In the genomic region with DNA sequence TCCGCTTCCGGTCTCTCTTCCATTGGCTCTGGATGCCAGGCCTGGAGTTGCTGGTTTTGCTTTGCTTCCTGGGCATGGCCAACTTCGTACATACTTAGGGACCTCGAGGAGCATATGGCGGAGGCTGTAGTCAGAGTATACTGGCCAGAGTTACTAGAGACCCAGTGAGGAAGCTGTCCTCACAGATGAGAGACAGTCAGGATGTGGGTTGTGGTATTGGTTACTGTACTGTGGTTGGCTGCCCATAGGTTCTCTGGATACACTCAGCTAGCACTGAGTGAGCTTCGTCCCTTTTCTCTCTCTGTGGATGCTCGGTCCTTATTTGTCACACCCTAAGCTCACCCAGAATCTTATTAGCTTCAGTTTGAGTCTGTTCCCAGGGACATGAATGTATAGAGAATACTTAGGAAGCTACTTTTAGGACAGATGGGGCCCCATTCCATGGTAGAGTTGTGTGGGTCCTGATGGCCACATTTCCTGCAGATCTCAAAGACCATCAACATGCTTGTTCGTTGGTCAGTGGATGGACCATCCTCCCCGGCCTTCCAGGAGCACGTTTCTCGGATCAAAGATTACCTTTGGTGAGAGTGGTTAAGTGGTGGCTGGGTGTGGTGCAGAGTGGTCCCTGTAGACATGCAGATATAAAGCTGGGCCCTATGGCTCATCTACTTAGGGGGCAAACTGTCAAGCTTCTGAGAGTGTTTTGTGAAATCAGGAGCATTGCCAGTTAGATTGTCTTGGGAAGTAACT, we compare ENCODE assay signal across 27 mouse cellular contexts. TPM values are rescaled to one million over a fixed set of nuclear protein-coding genes. Genes with fewer than 3 reads are reported as not detected.
DNase-seq lines count a peak whose midpoint lies in the region; ATAC-seq lines count a peak whose summit lies in the region.
"Had no signal": no experiment of that assay in that cellular context is flagged by ENCODE, and none has a peak within 500 bp of the region (broad histone marks: within the 10 kb centered on the region; RNA-seq: fewer than 3 reads in every experiment).

No protein-coding gene starts in this region.

- DNase-seq in 416B (ENCODE audit: low read depth): peak; percentile 90
- peak; percentile 54 for DNase-seq in CD4-positive helper T cell, adult 2 months (ENCODE audit: low read depth, low spot score)
- DNase-seq in urinary bladder, postnatal 25 days (ENCODE audit: low spot score): no peak
- no peak for DNase-seq in left cerebral cortex, postnatal 25 days (ENCODE audit: low spot score in 2 of 2)
- DNase-seq in cerebellum, adult 9-11 months: no peak
- DNase-seq: adrenal gland, adult 2 months; cerebellum, adult 11-12 months; cerebellum, postnatal 25 days; embryo, embryonic 11 days; gastrocnemius, postnatal 10 days; heart, adult 18-20 months; heart, postnatal 14 days; kidney, adult 8-10 months; kidney, postnatal 14 days; layer of hippocampus, postnatal 36 days; liver, embryonic 13.5 days; lung, adult 2 months; lung, postnatal 14 days; right cerebral cortex, postnatal 4 days had no signal

- ATAC-seq in granulocyte monocyte progenitor cell, adult 5-6 weeks (replicated peaks; ENCODE audit: poor library complexity, severe bottlenecking): peak; percentile 79
- peak; percentile 84 for ATAC-seq in megakaryocyte progenitor cell, adult 5-6 weeks (replicated peaks; ENCODE audit: poor library complexity)
- ATAC-seq: forebrain, embryonic 14.5 days; intestine, embryonic 15.5 days; midbrain, embryonic 15.5 days had no signal

- intact Hi-C loops in left cerebral cortex, postnatal 25 days (cut with DNase I): no loop called here

RNA-seq across cellular contexts. Expression of a gene that starts 10.1 kb away (rescaled TPM):
- total RNA-seq in granulocyte monocyte progenitor cell, adult 5-6 weeks (2014; fragmentation: Nextera tagmentation): 1.8 and 13.6 TPM in 2 replicates
- total RNA-seq in granulocyte monocyte progenitor cell, adult 5-6 weeks (2017): 4.9 and 5.7 TPM in 2 replicates
- total RNA-seq in megakaryocyte progenitor cell, adult 5-6 weeks (2015): 0.61 and 2.4 TPM in 2 replicates
- total RNA-seq in megakaryocyte progenitor cell, adult 5-6 weeks (2017): 3.1 and 4.4 TPM in 2 replicates
- total RNA-seq in left cerebral cortex, postnatal 25 days (2021): 10 to 100 TPM; 44.2 to 45.1 TPM

RNA-seq across cellular contexts. Expression of a gene that starts 20.6 kb away (rescaled TPM):
- total RNA-seq in granulocyte monocyte progenitor cell, adult 5-6 weeks (2014; fragmentation: Nextera tagmentation): not detected in 2 replicates
- not detected in 2 replicates for total RNA-seq in granulocyte monocyte progenitor cell, adult 5-6 weeks (2017)
- not detected in 2 replicates for total RNA-seq in megakaryocyte progenitor cell, adult 5-6 weeks (2015)
- not detected in 2 replicates for total RNA-seq in megakaryocyte progenitor cell, adult 5-6 weeks (2017)
- not detected for total RNA-seq in left cerebral cortex, postnatal 25 days (2021)
- total RNA-seq: adrenal gland, adult 2 months; ES-E14; gastrocnemius, postnatal 10 days; heart, adult 18-20 months; heart, postnatal 14 days; layer of hippocampus, adult 18-20 months; layer of hippocampus, postnatal 36 days; left cerebral cortex, postnatal 10 days had no signal

RNA-seq across cellular contexts. Expression of a gene that starts 33.9 kb away (rescaled TPM):
- total RNA-seq in granulocyte monocyte progenitor cell, adult 5-6 weeks (2014; fragmentation: Nextera tagmentation): not detected in 2 replicates
- not detected in 2 replicates for total RNA-seq in granulocyte monocyte progenitor cell, adult 5-6 weeks (2017)
- total RNA-seq in megakaryocyte progenitor cell, adult 5-6 weeks (2015): not detected in 2 replicates
- not detected in 2 replicates for total RNA-seq in megakaryocyte progenitor cell, adult 5-6 weeks (2017)
- under 1 TPM in 1 of 2 experiments, not detected in 1; 0.16 TPM for total RNA-seq in left cerebral cortex, postnatal 25 days (2021)
- total RNA-seq: ES-E14; gastrocnemius, postnatal 10 days; heart, adult 18-20 months; layer of hippocampus, adult 18-20 months; layer of hippocampus, postnatal 36 days; left cerebral cortex, postnatal 10 days had no signal

Comparison
In these comparisons a context has a peak if more than half of its experiments do, and no peak if none do; other contexts are left out.
1. DNase-seq: peak in 416B (single experiment) and CD4-positive helper T cell, adult 2 months (single experiment); none in urinary bladder, postnatal 25 days (single experiment), left cerebral cortex, postnatal 25 days (0 of 2) and cerebellum, adult 9-11 months (single experiment).